Mouse (Mus musculus): ENCODE data around the gene Nub1. TPM values are rescaled to one million over a fixed set of nuclear protein-coding genes. Genes with fewer than 3 reads are reported as not detected.

The Nub1 gene
- polyA plus RNA-seq (2016; fragmentation: Nextera tagmentation; extraction: Ambion mirVana), result 37.3 and 37.6 TPM in 2 replicates

GRCm38 (mm10) chr5:24685366-24686093 is at the start of gene Nub1:
TSS of gene Nub1 (plus strand) at chr5:24685532.
- peak within 1 kb of the TSS; percentile 96 for H3K4me3 ChIP-seq
- peaks cover 14% of the 10 kb centered on the region for H3K36me3 ChIP-seq
- no peaks in the 10 kb centered on the region for H3K9me3 ChIP-seq
- WGBS, result 1% methylated on average over 53 of the region's 53 CpGs
- H3K4me2 ChIP-seq (replicated peaks), result peak within 1 kb of the TSS; percentile 68
- peak; percentile 96 for ATAC-seq (ENCODE audit: low FRiP score, low read depth)
- H3K9ac ChIP-seq (replicated peaks), result peak within 1 kb of the TSS; percentile 81
- H3K27ac ChIP-seq (replicated peaks), result peak within 1 kb of the TSS; percentile 93
- peaks cover 9% of the 10 kb centered on the region for H3K4me1 ChIP-seq
- no peaks in the 10 kb centered on the region for H3K27me3 ChIP-seq

GRCm38 (mm10) chr5:24636987-24637386 is 48.3 kb upstream of the Nub1 start:
- no peak overlapping the region for H3K9ac ChIP-seq (replicated peaks)
- H3K4me1 ChIP-seq, result peaks cover 12% of the 10 kb centered on the region
- no peak overlapping the region for H3K4me3 ChIP-seq
- no peaks in the 10 kb centered on the region for H3K27me3 ChIP-seq
- no peak overlapping the region for H3K4me2 ChIP-seq (replicated peaks)
- no peak for ATAC-seq (ENCODE audit: low FRiP score, low read depth)
- 81% methylated on average over 4 of the region's 4 CpGs for WGBS
- H3K27ac ChIP-seq (replicated peaks), result no peak overlapping the region
- no peaks in the 10 kb centered on the region for H3K36me3 ChIP-seq
- no peaks in the 10 kb centered on the region for H3K9me3 ChIP-seq

GRCm38 (mm10) chr5:24638131-24638530 is 47.2 kb upstream of the Nub1 start:
- peaks cover 12% of the 10 kb centered on the region for H3K4me1 ChIP-seq
- no peak for ATAC-seq (ENCODE audit: low FRiP score, low read depth)
- H3K27ac ChIP-seq (replicated peaks), result no peak overlapping the region
- H3K4me3 ChIP-seq, result no peak overlapping the region
- no peaks in the 10 kb centered on the region for H3K27me3 ChIP-seq
- H3K36me3 ChIP-seq, result no peaks in the 10 kb centered on the region
- H3K9me3 ChIP-seq, result no peaks in the 10 kb centered on the region
- 71% methylated on average over 6 of the region's 6 CpGs for WGBS
- no peak overlapping the region for H3K4me2 ChIP-seq (replicated peaks)
- no peak overlapping the region for H3K9ac ChIP-seq (replicated peaks)

GRCm38 (mm10) chr5:24639081-24639480 is 46.3 kb upstream of the Nub1 start:
- no peak overlapping the region for H3K4me2 ChIP-seq (replicated peaks)
- H3K4me3 ChIP-seq, result no peak overlapping the region
- 74% methylated on average over 6 of the region's 6 CpGs for WGBS
- ATAC-seq (ENCODE audit: low FRiP score, low read depth), result no peak
- H3K9me3 ChIP-seq, result no peaks in the 10 kb centered on the region
- H3K4me1 ChIP-seq, result peaks cover 12% of the 10 kb centered on the region
- H3K9ac ChIP-seq (replicated peaks), result no peak overlapping the region
- H3K27ac ChIP-seq (replicated peaks), result no peak overlapping the region
- no peaks in the 10 kb centered on the region for H3K27me3 ChIP-seq
- H3K36me3 ChIP-seq, result no peaks in the 10 kb centered on the region

GRCm38 (mm10) chr5:24645454-24645853 is 39.9 kb upstream of the Nub1 start:
- no peak overlapping the region for H3K9ac ChIP-seq (replicated peaks)
- no peaks in the 10 kb centered on the region for H3K4me1 ChIP-seq
- H3K4me3 ChIP-seq, result no peak overlapping the region
- H3K27me3 ChIP-seq, result no peaks in the 10 kb centered on the region
- WGBS, result 81% methylated on average over 1 of the region's 1 CpGs
- H3K9me3 ChIP-seq, result no peaks in the 10 kb centered on the region
- no peaks in the 10 kb centered on the region for H3K36me3 ChIP-seq
- no peak for ATAC-seq (ENCODE audit: low FRiP score, low read depth)
- H3K27ac ChIP-seq (replicated peaks), result no peak overlapping the region
- H3K4me2 ChIP-seq (replicated peaks), result no peak overlapping the region

- Histone ChIP-seq H3K9me3 (no peaks in the 10 kb centered on the region), H3K4me3 (no peak overlapping the region), H3K27ac (replicated peaks) (no peak overlapping the region), H3K27me3 (peaks cover 10% of the 10 kb centered on the region; the same call in 1 of the 2 replicates), H3K4me1 (peaks cover 6% of the 10 kb centered on the region), H3K4me2 (replicated peaks) (no peak overlapping the region), H3K36me3 (no peaks in the 10 kb centered on the region), H3K9ac (replicated peaks) (no peak overlapping the region)
- WGBS, result 65% methylated on average over 4 of the region's 4 CpGs
- no peak for ATAC-seq (ENCODE audit: low FRiP score, low read depth)
Measured at GRCm38 (mm10) chr5:24649231-24649630, 36.1 kb upstream of the Nub1 start.

- peaks cover 6% of the 10 kb centered on the region for H3K4me1 ChIP-seq
- H3K4me2 ChIP-seq (replicated peaks), result no peak overlapping the region
- no peak overlapping the region for H3K4me3 ChIP-seq
- no peaks in the 10 kb centered on the region for H3K9me3 ChIP-seq
- peaks cover 10% of the 10 kb centered on the region; the same call in 1 of the 2 replicates for H3K27me3 ChIP-seq
- no peaks in the 10 kb centered on the region for H3K36me3 ChIP-seq
- ATAC-seq (ENCODE audit: low FRiP score, low read depth), result no peak
- H3K27ac ChIP-seq (replicated peaks), result no peak overlapping the region
- WGBS, result 82% methylated on average over 7 of the region's 7 CpGs
- H3K9ac ChIP-seq (replicated peaks), result no peak overlapping the region
Measured at GRCm38 (mm10) chr5:24649701-24650100, 35.6 kb upstream of the Nub1 start.

- Histone ChIP-seq H3K4me2 (replicated peaks) (no peak overlapping the region), H3K9ac (replicated peaks) (no peak overlapping the region), H3K4me3 (no peak overlapping the region), H3K9me3 (no peaks in the 10 kb centered on the region), H3K4me1 (peaks cover 6% of the 10 kb centered on the region), H3K27ac (replicated peaks) (no peak overlapping the region), H3K27me3 (peaks cover 10% of the 10 kb centered on the region; the same call in 1 of the 2 replicates), H3K36me3 (no peaks in the 10 kb centered on the region)
- WGBS, result 84% methylated on average over 6 of the region's 6 CpGs
- no peak for ATAC-seq (ENCODE audit: low FRiP score, low read depth)
Measured at GRCm38 (mm10) chr5:24651356-24651755, 34.0 kb upstream of the Nub1 start.

- H3K4me3 ChIP-seq, result no peak overlapping the region
- 35% methylated on average over 24 of the region's 25 CpGs for WGBS
- ATAC-seq (ENCODE audit: low FRiP score, low read depth), result peak; percentile 76
- H3K27me3 ChIP-seq, result peaks cover 10% of the 10 kb centered on the region; the same call in 1 of the 2 replicates
- no peaks in the 10 kb centered on the region for H3K36me3 ChIP-seq
- no peak overlapping the region for H3K27ac ChIP-seq (replicated peaks)
- H3K9me3 ChIP-seq, result no peaks in the 10 kb centered on the region
- H3K9ac ChIP-seq (replicated peaks), result no peak overlapping the region
- no peak overlapping the region for H3K4me2 ChIP-seq (replicated peaks)
- H3K4me1 ChIP-seq, result peaks cover 6% of the 10 kb centered on the region
Measured at GRCm38 (mm10) chr5:24651768-24652752, 33.3 kb upstream of the Nub1 start.

GRCm38 (mm10) chr5:24652780-24653179 is 32.6 kb upstream of the Nub1 start:
- 86% methylated on average over 5 of the region's 5 CpGs for WGBS
- Histone ChIP-seq H3K4me2 (replicated peaks) (no peak overlapping the region), H3K4me3 (no peak overlapping the region), H3K4me1 (peaks cover 6% of the 10 kb centered on the region), H3K36me3 (no peaks in the 10 kb centered on the region), H3K9ac (replicated peaks) (no peak overlapping the region), H3K27ac (replicated peaks) (no peak overlapping the region), H3K27me3 (peaks cover 10% of the 10 kb centered on the region; the same call in 1 of the 2 replicates), H3K9me3 (no peaks in the 10 kb centered on the region)
- peak; percentile 28; the same call in 1 of the 2 replicates for ATAC-seq (ENCODE audit: low FRiP score, low read depth)

- no peak for ATAC-seq (ENCODE audit: low FRiP score, low read depth)
- Histone ChIP-seq H3K4me2 (replicated peaks) (no peak overlapping the region), H3K9ac (replicated peaks) (no peak overlapping the region), H3K9me3 (no peaks in the 10 kb centered on the region), H3K27me3 (peaks cover 10% of the 10 kb centered on the region; the same call in 1 of the 2 replicates), H3K4me1 (peaks cover 6% of the 10 kb centered on the region), H3K36me3 (no peaks in the 10 kb centered on the region), H3K27ac (replicated peaks) (no peak overlapping the region), H3K4me3 (no peak overlapping the region)
- WGBS, result 83% methylated on average over 6 of the region's 6 CpGs
Measured at GRCm38 (mm10) chr5:24654491-24654890, 30.8 kb upstream of the Nub1 start.

GRCm38 (mm10) chr5:24657113-24657512 is 28.2 kb upstream of the Nub1 start:
- Histone ChIP-seq H3K9me3 (no peaks in the 10 kb centered on the region), H3K36me3 (no peaks in the 10 kb centered on the region), H3K4me1 (no peaks in the 10 kb centered on the region), H3K4me2 (replicated peaks) (no peak overlapping the region), H3K27me3 (peaks cover 10% of the 10 kb centered on the region; the same call in 1 of the 2 replicates), H3K9ac (replicated peaks) (0 out of 2 replicates have a peak overlapping the region, but pooled peaks have one; percentile 17), H3K4me3 (no peak overlapping the region), H3K27ac (replicated peaks) (no peak overlapping the region)
- 75% methylated on average over 2 of the region's 2 CpGs for WGBS
- ATAC-seq (ENCODE audit: low FRiP score, low read depth), result no peak

Data from midbrain, embryonic 12.5 days (tissue).